Mouse (Mus musculus) stomach, embryonic 14.5 days (tissue): ENCODE data around the gene Brwd1. TPM values are rescaled to one million over a fixed set of nuclear protein-coding genes. Genes with fewer than 3 reads are reported as not detected.
"Not testable (repeated sequence)": the region's sequence is repeated elsewhere in the genome, so short reads cannot be mapped to it uniquely, and the experiment has no call there.

Experiments used
- ATAC-seq: fragments of 200-750 bp; cut with Nextera tagmentation; 2 replicates; pipeline ENCODE4 v1.8.0; 2017; ENCODE audit warnings: low read depth, moderate TSS enrichment; ENCODE audit not compliant: insufficient number of reproducible peaks, insufficient read depth, low FRiP score
- H3K27ac ChIP-seq: fragments of 300-500 bp; sonication (generic); 2 replicates; pipeline ENCODE4 v1.5.1; 2014; ENCODE audit warnings: mild to moderate bottlenecking, low read length, moderate library complexity, mixed read lengths
- H3K27me3 ChIP-seq: fragments of 300-500 bp; sonication (generic); 2 replicates; pipeline ENCODE4 v1.6.1; 2014; ENCODE audit warnings: low read length, control low read depth, mixed read lengths; ENCODE audit not compliant: control insufficient read depth, insufficient read depth
- H3K36me3 ChIP-seq: fragments of 300-500 bp; sonication (generic); 2 replicates; pipeline ENCODE4 v1.6.1; 2014; ENCODE audit warnings: mild to moderate bottlenecking, control low read depth, low read length, moderate library complexity, mixed read lengths; ENCODE audit not compliant: control insufficient read depth, insufficient read depth
- H3K4me1 ChIP-seq: fragments of 300-500 bp; sonication (generic); 2 replicates; pipeline ENCODE4 v1.6.1; 2014; ENCODE audit warnings: low read length, control low read depth, mixed read lengths; ENCODE audit not compliant: control insufficient read depth, insufficient read depth
- H3K4me2 ChIP-seq: fragments of 300-500 bp; sonication (generic); replicated peaks from 2 replicates; pipeline ENCODE4 v1.6.1; 2014; ENCODE audit warnings: low read depth, low read length, control low read depth
- H3K4me3 ChIP-seq: fragments of 300-500 bp; sonication (generic); 2 replicates; pipeline ENCODE4 v1.5.1; 2014; ENCODE audit warnings: low read depth, low read length, control low read depth
- H3K9ac ChIP-seq: fragments of 300-500 bp; sonication (generic); replicated peaks from 2 replicates; pipeline ENCODE4 v1.6.1; 2014; ENCODE audit warnings: low read depth, mild to moderate bottlenecking, control low read depth, low read length, moderate library complexity, mixed read lengths
- H3K9me3 ChIP-seq: fragments of 300-500 bp; sonication (generic); 2 replicates; pipeline ENCODE4 v1.6.1; 2016; ENCODE audit warnings: low read depth, low read length, control low read depth; ENCODE audit not compliant: control insufficient read depth
- WGBS: fragments of 180-500 bp; shearing (Covaris S2); extraction: QIAGEN DNeasy Blood & Tissue Kit; methylation state at CpG from one replicate; pipeline ENCODE4 v1.1.7; 2014; 5-methylcytosine and 5-hydroxymethylcytosine counted together
- polyA plus RNA-seq: library from polyadenylated mRNA; unstranded; fragments of >200 nt; fragmentation: Nextera tagmentation; extraction: Ambion mirVana; gene quantifications from 2 replicates; pipeline ENCODE4 v1.2.1, GENCODE M21; 2014

Gene Brwd1
- polyA plus RNA-seq, 1 experiment from 2014 or later = 133 TPM

DNA sequence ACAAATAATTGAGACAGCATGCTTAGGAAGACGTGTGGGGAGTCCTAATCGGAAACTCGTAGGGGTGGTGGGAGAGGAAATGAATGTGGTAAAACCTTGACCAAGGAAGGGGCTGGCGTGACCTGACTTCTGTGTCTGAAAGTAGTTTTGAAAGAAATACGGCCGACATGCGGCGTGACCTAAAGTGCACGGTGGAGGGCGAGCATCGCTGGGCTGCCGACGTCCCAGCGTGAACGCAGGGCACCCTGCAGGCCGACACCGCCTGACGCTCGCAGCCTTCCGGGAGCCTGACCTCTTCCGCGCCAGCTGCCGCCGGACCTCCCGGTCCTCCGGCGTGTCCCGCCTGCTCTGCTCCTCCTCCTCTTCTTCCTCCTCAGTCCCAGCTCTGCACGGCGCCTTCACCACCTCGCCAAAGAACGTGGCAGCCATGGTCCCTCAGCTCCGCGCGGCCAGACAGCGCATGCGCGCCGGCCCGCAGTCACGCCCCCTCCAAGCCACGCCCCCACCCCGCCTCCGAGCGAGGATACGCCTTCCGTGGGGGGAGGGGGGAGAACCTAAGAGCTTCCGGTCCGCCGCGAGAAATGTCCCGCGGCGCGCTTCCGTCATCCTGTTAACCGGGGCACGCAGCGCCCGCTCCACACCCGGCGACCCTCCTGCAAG is 91.7 kb downstream of the Brwd1 start, which contains the start of gene Psmg1:
Gene Psmg1 (minus strand): TSS at position 499 of the 660 bp plus-strand sequence.
- H3K9ac ChIP-seq = peak within 1 kb of the TSS; percentile 67
- peak; percentile 92 for ATAC-seq
- peaks cover 22% of the 10 kb centered on the region for H3K36me3 ChIP-seq
- H3K4me2 ChIP-seq = peak within 1 kb of the TSS; percentile 66
- H3K4me1 ChIP-seq = peaks cover 3% of the 10 kb centered on the region; the same call in 1 of the 2 replicates
- H3K27ac ChIP-seq = peak within 1 kb of the TSS; percentile 70; the same call in 1 of the 2 replicates
- no peaks in the 10 kb centered on the region for H3K9me3 ChIP-seq
- WGBS = under 1% methylated on average over 62 of the region's 62 CpGs
- H3K4me3 ChIP-seq = peak within 1 kb of the TSS; percentile 51
- H3K27me3 ChIP-seq = no peaks in the 10 kb centered on the region

DNA sequence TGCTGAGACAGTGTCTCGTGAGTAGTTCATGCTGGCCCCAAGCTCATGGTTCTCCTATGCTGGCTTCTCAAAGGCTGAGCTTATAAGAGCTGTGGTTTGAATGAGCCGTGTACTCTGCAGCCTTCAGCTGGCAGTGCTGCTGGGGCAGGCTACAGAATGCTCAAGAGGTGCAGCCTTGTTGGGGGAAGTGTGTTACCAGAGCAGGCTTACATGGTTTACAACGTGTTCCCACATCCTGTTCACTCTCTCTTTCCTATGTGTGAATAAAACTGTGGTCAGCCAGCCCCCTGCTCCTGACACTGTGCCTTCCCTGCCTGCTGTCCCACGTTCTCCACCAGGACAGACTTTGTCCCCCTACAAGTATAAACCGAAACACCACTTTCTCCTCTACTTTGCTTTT is 97.4 kb downstream of the Brwd1 start:
- ATAC-seq = no peak
- Histone ChIP-seq H3K4me2 (no peak overlapping the region), H3K27me3 (no peaks in the 10 kb centered on the region), H3K36me3 (peaks cover 37% of the 10 kb centered on the region), H3K9me3 (no peaks in the 10 kb centered on the region), H3K9ac (no peak overlapping the region), H3K27ac (no peak overlapping the region), H3K4me1 (no peaks in the 10 kb centered on the region; the same call in 1 of the 2 replicates), H3K4me3 (no peak overlapping the region)
- WGBS = 92% methylated on average over 5 of the region's 5 CpGs

GRCm38 (mm10) chr16:95983601-95984000 is 98.7 kb downstream of the Brwd1 start:
- Histone ChIP-seq H3K9me3 (no peaks in the 10 kb centered on the region), H3K4me3 (no peak overlapping the region), H3K9ac (no peak overlapping the region), H3K27ac (no peak overlapping the region), H3K36me3 (peaks cover 37% of the 10 kb centered on the region), H3K4me2 (no peak overlapping the region), H3K27me3 (no peaks in the 10 kb centered on the region), H3K4me1 (no peaks in the 10 kb centered on the region)
- WGBS = 77% methylated on average over 7 of the region's 7 CpGs
- no peak for ATAC-seq

DNA sequence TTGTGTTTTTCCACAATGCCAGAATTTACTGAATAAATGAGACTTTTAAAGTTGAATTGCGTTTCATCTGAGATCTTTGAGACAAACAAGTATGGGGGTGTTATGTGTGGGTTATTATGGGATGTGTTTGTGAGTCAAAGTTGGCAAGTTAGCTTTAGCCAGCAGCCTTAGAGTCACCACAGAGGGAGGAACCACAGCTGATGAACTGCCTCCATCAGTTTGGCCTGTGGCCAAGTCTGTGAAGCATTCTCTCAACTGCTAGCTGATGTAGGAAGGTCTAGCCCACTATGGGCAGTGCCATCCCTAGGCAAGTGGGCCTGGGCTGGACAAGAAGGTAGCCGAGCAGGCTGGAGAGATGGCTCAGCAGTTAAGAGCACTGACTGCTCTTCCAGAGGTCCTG is 111.5 kb downstream of the Brwd1 start:
- no peak overlapping the region for H3K27ac ChIP-seq
- no peak overlapping the region for H3K4me3 ChIP-seq
- ATAC-seq = no peak
- H3K4me2 ChIP-seq = no peak overlapping the region
- H3K4me1 ChIP-seq = no peaks in the 10 kb centered on the region
- 72% methylated on average over 2 of the region's 2 CpGs for WGBS
- H3K27me3 ChIP-seq = no peaks in the 10 kb centered on the region
- no peaks in the 10 kb centered on the region for H3K36me3 ChIP-seq
- no peaks in the 10 kb centered on the region for H3K9me3 ChIP-seq
- no peak overlapping the region for H3K9ac ChIP-seq

- H3K9me3 ChIP-seq = no peaks in the 10 kb centered on the region
- no peaks in the 10 kb centered on the region for H3K4me1 ChIP-seq
- no peak overlapping the region for H3K4me3 ChIP-seq
- 80% methylated on average over 11 of the region's 11 CpGs for WGBS
- H3K9ac ChIP-seq = no peak overlapping the region
- H3K4me2 ChIP-seq = no peak overlapping the region
- no peaks in the 10 kb centered on the region for H3K27me3 ChIP-seq
- H3K27ac ChIP-seq = no peak overlapping the region
- ATAC-seq = no peak
- H3K36me3 ChIP-seq = no peaks in the 10 kb centered on the region
Measured at GRCm38 (mm10) chr16:95967455-95967854, 114.9 kb downstream of the Brwd1 start.

GRCm38 (mm10) chr16:95964427-95965023 is 117.8 kb downstream of the Brwd1 start:
- 35% methylated on average over 11 of the region's 11 CpGs for WGBS
- Histone ChIP-seq H3K4me1 (no peaks in the 10 kb centered on the region), H3K9ac (no peak overlapping the region), H3K4me3 (no peak overlapping the region), H3K27ac (no peak overlapping the region), H3K27me3 (no peaks in the 10 kb centered on the region), H3K9me3 (no peaks in the 10 kb centered on the region), H3K36me3 (no peaks in the 10 kb centered on the region), H3K4me2 (no peak overlapping the region)
- ATAC-seq = no peak

DNA sequence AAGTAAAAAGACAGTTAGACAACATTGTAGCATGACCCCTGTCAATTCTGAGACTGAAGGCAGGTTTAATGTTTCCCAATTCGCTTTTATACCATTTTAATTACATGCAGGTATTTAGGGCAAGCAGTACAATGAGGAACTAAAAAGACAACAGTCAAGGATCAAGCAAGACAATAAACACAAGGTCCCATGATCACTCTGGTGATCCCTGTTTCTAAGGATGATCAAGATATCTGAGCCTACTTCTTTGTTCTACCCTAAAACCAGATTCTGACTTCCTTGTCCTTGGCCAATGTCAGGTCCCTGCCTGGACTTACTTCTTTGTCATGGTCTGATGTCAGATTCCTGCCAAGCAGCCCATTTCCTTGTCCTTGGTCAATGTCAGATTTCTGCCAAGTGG is 120.8 kb downstream of the Brwd1 start:
- H3K27me3 ChIP-seq, ATAC-seq, H3K36me3 ChIP-seq, H3K9ac ChIP-seq, H3K9me3 ChIP-seq, H3K27ac ChIP-seq, H3K4me3 ChIP-seq, H3K4me2 ChIP-seq, H3K4me1 ChIP-seq: not testable (repeated sequence)
- WGBS = 85% methylated on average over 1 of the region's 1 CpGs

GRCm38 (mm10) chr16:95960689-95961088 is 121.6 kb downstream of the Brwd1 start:
- H3K9me3 ChIP-seq, H3K4me2 ChIP-seq, H3K9ac ChIP-seq, ATAC-seq, H3K27me3 ChIP-seq, H3K4me1 ChIP-seq, H3K36me3 ChIP-seq, H3K27ac ChIP-seq, H3K4me3 ChIP-seq: not testable (repeated sequence)
- WGBS = 98% methylated on average over 2 of the region's 2 CpGs
